Mouse (Mus musculus) megakaryocyte, embryonic 14.5 days (primary cell): Measurements from ENCODE around the gene Gm49383. TPM values are rescaled to one million over a fixed set of nuclear protein-coding genes. Genes with fewer than 3 reads are reported as not detected.

Experiments used
- H3K27me3 ChIP-seq: replicated peaks from 2 replicates; pipeline ENCODE3; 2012; ENCODE audit warnings: inconsistent platforms
- H3K36me3 ChIP-seq: replicated peaks from 2 replicates; pipeline ENCODE3; 2012; ENCODE audit warnings: low read length, inconsistent platforms, mixed read lengths
- H3K4me1 ChIP-seq: 2 replicates; pipeline ENCODE4 v1.6.1; 2012; ENCODE audit warnings: inconsistent platforms
- H3K4me3 ChIP-seq: replicated peaks from 2 replicates; pipeline ENCODE3; 2012; ENCODE audit warnings: moderate library complexity, mild to moderate bottlenecking, inconsistent platforms
- H3K9me3 ChIP-seq: 2 replicates; pipeline ENCODE4 v1.6.1; 2012; ENCODE audit warnings: inconsistent platforms
- FLI1 ChIP-seq: IDR thresholded peaks from 2 replicates; pipeline ENCODE4 v1.6.1; 2012; ENCODE audit warnings: low read length, inconsistent platforms, mixed read lengths
- GATA1 ChIP-seq: IDR thresholded peaks from 3 replicates; pipeline ENCODE4 v1.6.1; 2012; ENCODE audit warnings: mixed read lengths, low read length, inconsistent platforms, borderline replicate concordance
- polyA plus RNA-seq: library from polyadenylated mRNA; stranded (reverse); fragments of >175 nt; gene quantifications from 2 replicates; pipeline ENCODE4 v1.2.3, GENCODE M21; 2012; ENCODE audit warnings: low replicate concordance; ENCODE audit not compliant: insufficient read depth

Gene Gm49383
- polyA plus RNA-seq, 1 experiment = 5.9 TPM

DNA sequence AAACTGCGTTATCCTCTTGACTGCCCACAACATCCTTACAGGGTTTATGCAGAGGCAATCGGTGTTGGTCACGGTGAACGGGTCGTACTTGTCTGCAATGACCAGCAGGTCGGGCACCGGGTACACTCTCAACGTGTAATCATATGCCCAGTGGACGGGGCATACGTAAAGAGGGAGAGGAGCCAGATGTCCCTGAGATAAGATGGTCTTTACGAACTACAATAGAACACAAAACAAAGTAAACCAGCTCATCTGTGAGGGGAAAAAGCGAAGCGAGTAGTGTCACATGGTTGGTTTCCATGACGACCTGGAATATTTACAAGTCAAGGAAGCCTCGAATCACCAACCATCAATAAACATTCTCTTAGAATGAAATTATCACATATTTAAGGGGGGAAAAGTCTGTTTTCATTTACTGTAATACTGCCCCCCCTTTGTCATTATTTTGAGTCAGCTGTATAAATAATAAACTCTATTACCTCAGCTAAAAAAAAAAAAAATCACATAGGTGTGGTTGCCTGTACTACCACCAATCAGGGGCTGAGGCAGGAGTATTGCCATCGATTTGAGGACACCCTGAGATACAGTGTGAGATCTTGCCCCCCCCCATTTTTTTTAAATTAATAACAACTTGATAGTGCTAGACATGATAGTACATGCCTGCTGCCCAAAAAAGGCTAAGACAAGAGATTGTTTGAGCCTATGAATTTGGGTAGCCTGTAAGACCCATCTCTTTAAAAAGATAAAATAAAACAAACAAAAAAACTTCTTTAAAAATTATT lies 7.3 kb upstream of the Gm49383 start, which contains the start of gene Gm49384:
TSS of gene Gm49384 (minus strand) at position 216 of the 782 bp plus-strand sequence.
- Histone ChIP-seq H3K4me3 (no peak within 1 kb of the TSS), H3K27me3 (no peaks in the 10 kb centered on the region), H3K36me3 (peaks cover 70% of the 10 kb centered on the region), H3K4me1 (peaks cover 5% of the 10 kb centered on the region), H3K9me3 (no peaks in the 10 kb centered on the region)
- TF ChIP-seq GATA1 (no peak), FLI1 (no peak)

DNA sequence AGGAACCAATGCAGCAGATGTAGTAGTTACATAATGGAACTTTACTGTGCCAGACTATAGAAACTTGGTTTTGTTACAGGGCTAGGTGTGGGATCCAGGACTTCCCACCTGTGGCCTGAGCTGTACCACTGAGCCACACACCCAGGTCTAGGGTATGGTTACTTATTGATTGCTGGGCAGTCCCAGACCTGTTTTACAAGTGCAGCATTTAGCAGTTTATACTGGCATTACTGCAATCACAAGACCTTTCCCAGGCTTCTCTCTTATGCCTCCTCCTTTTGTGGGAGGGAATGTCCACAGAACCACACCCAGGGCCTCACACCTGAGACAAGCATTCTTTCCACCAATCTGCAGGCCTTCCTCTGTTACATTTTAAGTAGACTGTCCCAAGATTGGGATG lies 2.1 kb upstream of the Gm49383 start:
- Histone ChIP-seq H3K9me3 (no peaks in the 10 kb centered on the region), H3K36me3 (peaks cover 43% of the 10 kb centered on the region), H3K4me3 (peak overlapping the region; percentile 59), H3K4me1 (peaks cover 27% of the 10 kb centered on the region), H3K27me3 (no peaks in the 10 kb centered on the region)
- TF ChIP-seq GATA1 (no peak), FLI1 (no peak)

DNA sequence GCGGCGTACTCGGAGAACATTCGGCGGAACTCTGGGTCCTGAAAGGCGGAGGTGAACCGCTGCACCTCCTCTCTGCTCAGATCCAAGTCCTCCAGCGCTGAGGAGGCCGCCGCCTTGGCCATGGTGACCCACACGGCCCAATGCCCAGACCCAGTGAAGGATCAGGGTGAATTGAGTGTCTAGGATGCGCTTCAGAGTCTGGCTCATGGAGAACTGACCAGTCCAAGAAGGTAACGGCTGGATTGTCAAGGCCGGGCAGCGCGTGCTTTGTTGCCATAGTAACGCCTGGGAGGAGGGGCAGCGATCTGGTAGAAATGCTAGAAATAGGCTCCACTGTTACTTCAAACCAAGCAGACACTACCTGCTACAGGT lies 1.2 kb upstream of the Gm49383 start, which contains the start of gene Dnaaf2:
TSS of gene Dnaaf2 (minus strand) at position 266 of the 372 bp plus-strand sequence.
- Histone ChIP-seq H3K4me1 (peaks cover 28% of the 10 kb centered on the region), H3K9me3 (no peaks in the 10 kb centered on the region), H3K36me3 (peaks cover 38% of the 10 kb centered on the region), H3K27me3 (no peaks in the 10 kb centered on the region), H3K4me3 (peak within 1 kb of the TSS; percentile 97)
- TF ChIP-seq FLI1 (no peak), GATA1 (no peak)

DNA sequence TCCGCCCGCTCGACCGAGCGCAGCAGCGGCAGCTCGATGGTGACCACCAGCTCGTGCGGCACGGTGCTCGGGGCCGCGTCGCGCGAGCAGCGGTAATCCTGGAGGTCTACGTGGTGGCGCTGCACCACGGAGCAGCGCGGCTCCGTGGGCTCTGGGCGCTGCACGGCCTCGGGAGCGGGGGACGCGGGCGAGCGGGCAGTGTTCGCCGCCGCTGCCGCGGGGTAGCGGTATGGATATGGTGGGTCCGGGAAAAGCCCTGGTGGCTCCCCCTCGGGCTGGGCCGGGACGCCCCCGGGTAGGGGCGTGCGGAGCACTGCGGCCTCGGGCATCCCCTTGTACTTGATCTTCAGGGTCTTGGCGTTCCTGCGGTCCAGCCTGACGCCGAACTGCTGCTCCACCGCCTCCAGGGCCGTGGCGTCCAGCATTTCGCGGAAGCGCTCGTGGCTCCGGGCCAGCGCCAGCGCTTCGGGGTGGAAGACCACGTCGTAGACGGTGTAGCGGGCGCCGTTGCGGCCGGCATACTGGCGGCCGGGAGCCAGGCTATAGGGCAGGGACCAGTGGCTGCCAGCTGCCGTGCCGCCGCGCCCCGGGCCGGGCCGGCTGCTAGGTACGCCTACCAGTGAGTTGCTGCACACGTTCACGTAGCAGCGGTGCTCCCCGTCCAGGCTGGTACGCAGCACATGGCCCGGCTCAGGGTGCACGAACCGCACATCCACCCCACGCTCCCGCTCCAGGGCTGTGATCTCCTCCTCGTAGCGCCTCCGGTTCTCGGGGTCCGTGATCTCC lies 667 bp upstream of the Gm49383 start:
- TF ChIP-seq FLI1 = no peak
- no peak for TF ChIP-seq GATA1
- Histone ChIP-seq H3K4me3 (peak overlapping the region; percentile 97), H3K36me3 (peaks cover 35% of the 10 kb centered on the region), H3K4me1 (peaks cover 30% of the 10 kb centered on the region), H3K9me3 (no peaks in the 10 kb centered on the region), H3K27me3 (no peaks in the 10 kb centered on the region)

DNA sequence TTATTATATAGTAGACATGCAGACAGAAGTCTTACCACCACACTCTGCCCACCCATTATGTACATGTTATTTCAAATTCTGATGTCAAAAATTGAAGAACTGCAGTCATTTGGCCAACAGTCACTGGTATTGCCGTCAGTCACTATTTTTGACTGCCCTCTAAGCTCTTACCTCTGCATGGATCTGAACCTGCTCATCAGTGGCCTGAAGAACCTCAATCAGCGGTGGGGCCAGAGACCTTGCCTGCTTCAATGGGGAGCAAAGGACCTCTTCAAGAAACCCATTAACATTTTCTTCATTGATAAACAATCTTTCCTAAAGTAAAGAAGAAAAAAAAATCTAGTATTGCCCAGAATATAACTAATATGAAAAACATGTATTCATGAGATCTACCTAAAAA lies 4.3 kb downstream of the Gm49383 start:
- peaks cover 33% of the 10 kb centered on the region for H3K36me3 ChIP-seq
- TF ChIP-seq FLI1 = no peak
- TF ChIP-seq GATA1 = no peak

DNA sequence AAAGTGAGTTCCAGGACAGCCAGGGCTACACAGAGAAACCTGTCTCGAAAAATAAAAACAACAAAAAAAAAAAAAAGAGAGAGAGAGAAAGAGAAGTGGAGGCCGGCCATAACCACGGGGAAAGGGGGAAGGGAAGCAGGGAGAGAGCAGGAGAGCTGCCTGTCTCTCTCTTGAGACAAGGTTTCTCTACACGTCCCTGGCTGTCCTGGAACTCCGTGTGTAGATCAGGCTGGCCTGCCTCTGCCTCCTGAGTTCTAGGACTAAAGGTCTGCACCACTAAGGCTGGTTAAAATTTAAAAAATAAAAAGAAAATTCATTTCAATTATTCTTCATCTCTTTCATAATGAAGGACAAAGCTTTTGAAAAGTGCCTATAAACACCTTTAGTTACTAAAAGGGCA lies 5.5 kb downstream of the Gm49383 start:
- Histone ChIP-seq H3K4me3 (no peak overlapping the region), H3K4me1 (peaks cover 25% of the 10 kb centered on the region), H3K9me3 (no peaks in the 10 kb centered on the region), H3K36me3 (peaks cover 41% of the 10 kb centered on the region), H3K27me3 (no peaks in the 10 kb centered on the region)
- TF ChIP-seq GATA1 (no peak), FLI1 (no peak)

More for the DNA sequence above, 4.3 kb downstream of the Gm49383 start:
- Histone ChIP-seq H3K27me3 (no peaks in the 10 kb centered on the region), H3K9me3 (no peaks in the 10 kb centered on the region), H3K4me3 (no peak overlapping the region), H3K4me1 (peaks cover 15% of the 10 kb centered on the region; the same call in 1 of the 2 replicates)

DNA sequence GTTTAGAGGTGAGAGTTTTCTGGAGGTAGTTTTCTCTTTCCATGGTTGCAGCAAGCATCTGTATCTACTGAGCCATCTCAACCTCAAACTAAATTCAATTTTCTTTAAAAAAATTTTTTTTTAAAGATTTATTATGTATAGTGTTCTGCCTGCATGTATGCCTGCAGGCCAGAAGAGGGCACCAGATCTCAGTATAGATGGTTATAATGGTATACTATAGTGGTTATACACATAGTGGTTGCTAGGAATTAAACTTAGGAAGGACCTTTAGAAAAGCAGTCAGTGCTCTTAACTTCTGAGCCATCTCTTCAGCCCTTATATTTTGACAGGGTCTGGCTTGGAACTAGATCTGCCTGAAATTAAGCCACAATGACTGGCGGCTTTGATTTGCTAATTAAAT lies 6.4 kb downstream of the Gm49383 start:
- TF ChIP-seq GATA1 (no peak), FLI1 (no peak)
- Histone ChIP-seq H3K4me3 (no peak overlapping the region), H3K9me3 (no peaks in the 10 kb centered on the region), H3K27me3 (no peaks in the 10 kb centered on the region), H3K4me1 (peaks cover 20% of the 10 kb centered on the region), H3K36me3 (peaks cover 41% of the 10 kb centered on the region)

DNA sequence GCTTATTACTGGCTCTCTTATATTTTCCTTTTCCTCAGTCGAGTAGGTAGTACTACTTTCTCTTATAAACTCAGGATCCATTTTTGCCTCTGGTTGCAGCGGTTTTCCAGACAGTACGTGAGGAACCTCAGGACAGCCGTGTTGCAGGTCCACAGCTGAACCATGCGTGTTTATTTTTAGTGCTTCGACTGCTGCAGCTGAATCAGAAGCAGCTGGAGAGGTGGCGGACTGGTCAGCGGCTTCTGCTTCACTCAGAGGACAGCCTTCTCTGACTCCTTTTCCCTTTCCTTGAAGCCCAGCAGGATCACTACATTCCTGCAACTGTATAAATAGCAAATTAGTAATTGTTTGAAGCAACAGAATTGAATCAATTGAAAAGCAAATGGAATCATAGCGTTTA lies 6.8 kb downstream of the Gm49383 start:
- H3K9me3 ChIP-seq = no peaks in the 10 kb centered on the region
- H3K4me3 ChIP-seq = no peak overlapping the region
- TF ChIP-seq GATA1 = no peak
- no peak for TF ChIP-seq FLI1
- H3K36me3 ChIP-seq = peaks cover 44% of the 10 kb centered on the region
- H3K27me3 ChIP-seq = no peaks in the 10 kb centered on the region
- H3K4me1 ChIP-seq = peaks cover 25% of the 10 kb centered on the region

DNA sequence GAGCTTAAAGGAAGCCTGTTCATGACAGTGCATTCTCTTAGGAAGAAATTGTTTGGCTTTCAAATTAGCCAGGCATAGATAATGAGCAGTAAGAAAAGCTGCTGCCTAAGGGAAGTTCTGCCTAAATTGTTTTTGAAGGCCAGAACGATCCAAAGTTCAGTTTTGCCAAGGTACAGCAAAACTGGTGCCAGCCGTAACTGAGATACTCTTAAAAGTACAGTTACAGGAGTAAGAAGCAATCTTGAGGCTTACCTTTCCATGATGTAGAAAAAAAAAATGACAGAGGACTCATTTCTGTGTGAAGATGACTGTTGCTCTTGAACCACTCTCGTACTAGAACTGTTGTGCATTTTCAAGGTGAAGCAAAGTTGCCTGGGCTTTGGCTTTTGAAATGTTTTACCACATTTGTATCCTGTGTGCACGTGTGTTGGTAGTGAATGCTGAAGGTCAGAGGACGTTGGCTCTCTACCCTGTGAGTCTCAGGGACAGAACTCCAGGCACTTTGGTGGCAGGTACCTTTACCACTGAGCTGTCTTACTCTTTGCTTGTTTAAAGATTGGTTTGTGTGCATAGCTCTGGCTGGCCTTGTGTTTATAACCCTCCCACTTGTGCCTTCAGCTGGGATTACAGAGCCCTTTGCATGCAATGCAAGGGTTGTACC lies 10.0 kb downstream of the Gm49383 start:
- no peak for TF ChIP-seq FLI1
- no peak for TF ChIP-seq GATA1
- peak overlapping the region; percentile 78 for H3K4me3 ChIP-seq
- peaks cover 40% of the 10 kb centered on the region for H3K36me3 ChIP-seq
- H3K27me3 ChIP-seq = no peaks in the 10 kb centered on the region
- no peaks in the 10 kb centered on the region for H3K9me3 ChIP-seq
- peaks cover 30% of the 10 kb centered on the region for H3K4me1 ChIP-seq

DNA sequence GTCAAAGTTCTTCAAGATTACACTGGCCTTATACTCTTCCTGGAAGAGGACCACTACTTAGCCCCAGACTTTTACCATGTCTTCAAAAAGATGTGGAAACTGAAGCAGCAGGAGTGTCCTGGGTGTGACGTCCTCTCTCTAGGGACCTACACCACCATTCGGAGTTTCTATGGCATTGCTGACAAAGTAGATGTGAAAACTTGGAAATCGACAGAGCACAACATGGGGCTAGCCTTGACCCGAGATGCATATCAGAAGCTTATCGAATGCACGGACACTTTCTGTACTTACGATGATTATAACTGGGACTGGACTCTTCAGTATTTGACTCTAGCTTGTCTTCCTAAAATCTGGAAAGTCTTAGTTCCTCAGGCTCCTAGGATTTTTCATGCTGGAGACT lies 11.5 kb downstream of the Gm49383 start:
- Histone ChIP-seq H3K9me3 (no peaks in the 10 kb centered on the region), H3K4me1 (peaks cover 30% of the 10 kb centered on the region), H3K36me3 (peaks cover 41% of the 10 kb centered on the region), H3K4me3 (peak overlapping the region; percentile 98), H3K27me3 (no peaks in the 10 kb centered on the region)
- no peak for TF ChIP-seq FLI1
- TF ChIP-seq GATA1 = no peak
